Mouse (Mus musculus) megakaryocyte-erythroid progenitor cell, adult 5-6 weeks (primary cell): ENCODE results near the gene Melk. TPM values are rescaled to one million over a fixed set of nuclear protein-coding genes. Genes with fewer than 3 reads are reported as not detected.

Source experiments
- ATAC-seq: replicated peaks from 2 replicates; pipeline ENCODE4 v1.8.0; 2016; ENCODE audit warnings: mild to moderate bottlenecking, inconsistent platforms; ENCODE audit not compliant: severe bottlenecking, poor library complexity, low FRiP score, low TSS enrichment
- total RNA-seq, 2 experiments: library from RNA; stranded (forward) in 1 of 2; stranded (reverse) in 1 of 2; fragments of 200-1000, 215-1000 nt in 1 of 2; fragments of >200 nt in 1 of 2; fragmentation: Nextera tagmentation in 1 of 2; gene quantifications; 2 replicates each; pipeline ENCODE4 v1.2.3; 2014 to 2017

The Melk gene
- total RNA-seq, 2 experiments from 2014 or later = 20.7 to 24.6 TPM

DNA sequence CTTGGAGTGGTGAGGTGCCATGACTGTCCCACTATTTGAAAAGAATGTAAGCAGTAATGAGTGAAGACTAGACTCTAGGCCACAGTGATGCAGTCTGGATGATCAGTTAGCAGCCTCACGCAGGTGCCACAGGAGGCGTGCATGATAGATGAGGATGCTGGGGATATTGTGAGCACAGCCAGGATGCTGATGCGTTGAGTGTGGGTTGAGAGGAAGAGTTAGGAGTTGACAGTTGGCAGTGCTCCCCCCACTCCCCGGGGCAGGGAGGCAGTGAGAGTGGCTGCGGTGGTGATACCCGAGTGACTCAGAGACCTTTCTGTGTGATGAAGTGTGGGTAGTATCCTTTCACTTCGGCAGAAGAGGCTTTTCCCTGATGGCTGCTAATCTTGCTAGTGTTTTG lies 21.4 kb downstream of the Melk start:
- ATAC-seq = no peak

GRCm38 (mm10) chr4:44325453-44325852 lies 24.8 kb downstream of the Melk start:
- ATAC-seq = no peak

- no peak for ATAC-seq
These were observed 26.0 kb downstream of the Melk start for GRCm38 (mm10) chr4:44326721-44327120.

DNA sequence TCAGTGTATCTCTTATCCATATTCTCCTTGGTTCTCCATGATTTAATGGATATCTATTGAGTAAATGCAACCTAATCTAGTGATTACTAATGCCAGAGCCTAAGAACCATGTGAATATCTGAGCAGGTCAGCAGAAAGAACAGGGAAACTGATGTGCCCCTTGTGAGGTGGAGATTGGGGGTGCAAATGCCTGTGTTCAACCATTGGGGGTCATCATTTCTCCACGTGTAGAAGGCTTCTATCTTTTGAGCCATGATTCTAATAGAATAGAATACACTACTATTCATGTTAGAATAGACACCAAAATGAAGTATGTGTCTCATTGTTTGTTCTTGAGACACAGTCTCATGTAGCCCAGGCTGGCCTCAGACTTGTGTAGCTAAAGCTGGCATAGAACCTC lies 27.3 kb downstream of the Melk start:
- ATAC-seq = no peak

DNA sequence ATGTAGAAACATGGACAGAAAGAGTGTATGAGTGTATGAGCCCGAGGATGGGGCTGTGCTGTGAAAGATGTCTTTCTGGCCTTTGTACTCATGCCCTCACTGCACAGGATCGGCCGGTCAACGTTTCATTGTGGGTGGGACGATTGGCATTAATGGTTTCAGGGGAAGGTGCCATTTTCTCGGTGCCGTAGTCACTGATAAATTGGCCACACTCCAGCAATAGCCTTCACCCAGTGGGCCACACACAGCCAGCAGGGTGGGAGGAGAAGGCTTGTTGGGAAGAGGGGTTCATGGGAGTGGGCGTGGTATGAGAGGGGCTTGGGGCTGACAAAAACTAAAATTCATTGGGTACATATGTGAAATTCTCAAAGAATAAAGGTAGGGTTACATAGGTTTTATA lies 34.3 kb downstream of the Melk start:
- ATAC-seq = no peak

- no peak for ATAC-seq
These were observed 61.0 kb downstream of the Melk start for GRCm38 (mm10) chr4:44361670-44362069.

DNA sequence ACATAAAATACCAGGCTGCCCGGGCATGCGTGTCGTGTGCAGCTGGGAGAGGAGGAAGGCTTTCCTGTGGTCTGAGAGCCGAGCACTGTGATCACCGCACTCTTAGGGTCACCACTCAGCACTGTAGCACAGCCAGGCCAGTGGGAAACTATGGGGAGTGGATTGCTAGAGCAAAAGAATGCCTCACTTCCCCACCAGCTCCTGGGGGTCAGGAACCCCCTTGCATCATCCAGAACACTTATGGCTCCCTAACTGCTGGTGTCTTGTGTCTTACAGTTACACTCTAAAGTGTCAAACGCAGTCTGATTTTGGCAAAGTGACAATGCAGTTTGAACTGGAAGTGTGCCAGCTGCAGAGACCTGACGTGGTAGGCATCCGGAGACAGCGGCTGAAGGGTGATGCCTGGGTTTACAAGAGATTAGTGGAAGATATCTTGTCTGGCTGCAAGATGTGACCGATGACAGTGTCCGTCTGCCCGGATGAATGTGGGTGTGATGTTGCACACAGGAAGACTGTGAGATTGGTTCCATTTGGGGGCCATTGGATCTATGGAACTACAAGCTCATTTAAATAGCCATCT lies 62.8 kb downstream of the Melk start:
- ATAC-seq = peak; percentile 41; the same call in 1 of the 2 replicates

- no peak for ATAC-seq
These were observed 91.8 kb downstream of the Melk start for GRCm38 (mm10) chr4:44392231-44393216.

- ATAC-seq = 0 out of 2 replicates have a peak, but pooled peaks have one; percentile 65
These were observed 101.9 kb downstream of the Melk start for GRCm38 (mm10) chr4:44402607-44403006.

DNA sequence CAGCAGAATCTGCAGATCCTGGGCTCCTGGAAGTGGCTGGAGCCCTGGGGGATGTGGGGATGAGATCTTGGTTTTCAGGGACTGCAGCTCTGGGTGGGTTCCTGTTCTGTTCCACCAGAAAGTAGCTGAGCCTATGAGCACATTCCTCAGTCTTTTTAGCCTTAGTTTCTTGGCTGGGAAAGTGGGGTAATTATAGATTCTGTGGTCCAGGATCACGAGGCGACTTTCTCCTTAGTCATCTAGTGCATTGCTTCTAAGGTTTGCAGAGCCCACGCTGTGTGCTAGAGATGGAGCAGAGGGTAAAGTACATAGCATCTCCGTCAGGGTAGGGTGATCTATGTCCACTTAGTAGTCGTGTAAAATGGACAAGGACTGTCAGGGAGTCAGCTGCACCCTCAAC lies 103.8 kb downstream of the Melk start:
- no peak for ATAC-seq

Other genes with a start within 250 kb of the Melk start
- gene Gne, start 216.7 kb upstream of the Melk start, total RNA-seq (2014; fragmentation: Nextera tagmentation) = 38.3 and 48.9 TPM in 2 replicates
- 35.4 and 42.6 TPM in 2 replicates for gene Gne, start 216.7 kb upstream of the Melk start, total RNA-seq (2017)
- 71.2 and 86.3 TPM in 2 replicates for gene Rnf38, start 67.1 kb upstream of the Melk start, total RNA-seq (2014; fragmentation: Nextera tagmentation)
- 43.1 and 71.8 TPM in 2 replicates for gene Rnf38, start 67.1 kb upstream of the Melk start, total RNA-seq (2017)